Mouse (Mus musculus): ENCODE results near the gene Srsf4.

The Srsf4 gene

DNA sequence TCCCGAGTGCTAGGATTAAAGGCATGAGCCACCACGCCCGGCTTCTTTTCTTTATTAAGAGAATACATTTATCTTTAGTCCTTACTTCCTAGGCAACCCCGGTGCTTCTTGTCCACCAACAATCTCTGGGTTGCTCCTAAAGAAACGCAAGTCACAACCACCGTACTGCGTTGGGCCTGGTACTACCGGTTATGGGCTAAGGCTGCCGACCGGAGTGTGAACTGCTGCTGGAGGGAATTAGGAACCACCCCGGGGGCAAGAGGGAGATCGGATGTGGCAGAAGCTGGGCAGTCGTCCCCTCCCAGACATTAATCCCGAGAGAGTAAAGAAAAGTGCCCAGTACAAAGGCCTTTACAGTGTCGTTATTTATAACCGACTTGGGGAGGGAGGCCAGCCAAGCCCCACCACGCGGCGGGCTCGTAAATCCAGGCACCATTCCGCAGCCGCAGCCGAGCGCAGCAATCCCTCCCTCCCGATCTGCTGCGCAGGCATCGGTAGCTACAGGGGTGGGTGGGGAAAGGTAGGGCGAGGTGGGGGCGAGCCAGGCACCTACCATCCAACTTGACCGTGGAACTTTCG, 41.6 kb downstream of the Srsf4 start:
- no peak for DNase-seq (ENCODE audit: low spot score in 2 of 2)

DNA sequence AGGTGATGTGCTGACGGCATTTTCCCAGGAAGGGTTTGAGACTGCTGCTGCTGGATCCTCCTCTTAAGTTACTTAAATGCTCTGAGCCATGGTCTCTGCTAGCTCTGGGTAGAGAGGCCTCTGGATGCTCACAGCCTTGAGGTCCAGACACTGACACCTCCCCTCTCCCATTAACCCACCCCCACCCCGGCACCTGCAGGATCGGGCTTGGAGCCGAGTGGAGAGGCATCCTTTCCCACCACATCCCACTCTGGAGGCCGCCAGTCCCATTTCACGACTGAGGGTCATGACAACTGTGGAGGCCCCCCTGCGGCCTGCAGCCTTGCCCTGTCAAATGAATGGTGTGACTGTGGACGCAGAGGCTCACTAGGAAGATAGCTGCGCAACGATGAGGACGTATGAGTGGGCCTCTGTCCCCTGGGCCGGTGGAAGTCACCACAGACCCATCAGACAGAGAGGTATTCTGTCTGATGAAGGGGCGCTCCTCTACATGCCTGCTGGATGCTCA, 42.5 kb downstream of the Srsf4 start:
- DNase-seq (ENCODE audit: low spot score in 2 of 2): no peak

DNA sequence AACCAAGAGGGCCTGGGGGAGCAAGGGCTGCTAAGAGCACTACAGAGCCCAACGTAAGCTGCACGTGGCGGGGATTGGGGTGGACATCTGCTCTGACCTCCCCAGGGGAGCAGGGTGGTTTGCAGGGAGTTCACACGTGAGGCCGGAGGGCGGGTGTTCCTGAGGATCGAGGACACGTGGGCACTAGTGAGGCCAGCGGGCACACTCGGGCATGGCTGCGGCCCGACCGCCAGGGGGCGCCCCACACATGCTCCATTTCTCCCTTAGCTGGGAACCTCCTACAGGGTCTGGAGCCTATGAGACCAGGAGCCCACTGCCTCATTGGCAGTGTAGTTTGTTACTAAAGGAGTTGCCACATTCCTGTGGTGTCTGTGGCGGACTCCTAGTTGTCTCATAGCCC, 43.0 kb downstream of the Srsf4 start:
- peak; percentile 56 to 71 for DNase-seq (ENCODE audit: low spot score in 2 of 2)

DNA sequence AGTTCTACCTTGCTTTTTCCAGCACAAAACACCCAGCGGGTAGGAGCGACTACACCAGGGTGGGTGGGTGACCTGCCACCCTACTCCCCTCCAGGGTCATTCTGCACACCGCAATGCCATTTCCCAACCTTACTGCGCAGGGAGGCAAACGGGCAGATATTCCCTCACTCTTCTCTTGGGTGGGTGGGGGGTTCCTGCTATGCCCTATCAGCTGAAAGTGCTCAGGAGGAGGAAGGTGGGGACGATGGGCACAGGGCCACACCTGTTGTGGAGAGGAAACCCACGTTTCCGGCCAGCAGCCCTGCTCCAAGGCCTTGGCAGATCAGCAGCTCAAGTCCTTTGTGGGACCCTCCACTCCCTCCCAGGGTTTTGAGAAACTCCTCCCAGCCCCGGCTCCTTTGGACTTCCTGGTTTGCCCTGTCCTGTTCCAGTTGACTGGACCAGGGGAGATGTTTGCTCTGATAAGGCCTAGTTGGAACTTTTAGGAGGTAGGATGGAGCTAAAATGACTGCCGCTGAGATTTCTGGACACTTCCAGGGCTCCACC, 43.7 kb downstream of the Srsf4 start:
- DNase-seq (ENCODE audit: low spot score in 2 of 2): no peak

DNA sequence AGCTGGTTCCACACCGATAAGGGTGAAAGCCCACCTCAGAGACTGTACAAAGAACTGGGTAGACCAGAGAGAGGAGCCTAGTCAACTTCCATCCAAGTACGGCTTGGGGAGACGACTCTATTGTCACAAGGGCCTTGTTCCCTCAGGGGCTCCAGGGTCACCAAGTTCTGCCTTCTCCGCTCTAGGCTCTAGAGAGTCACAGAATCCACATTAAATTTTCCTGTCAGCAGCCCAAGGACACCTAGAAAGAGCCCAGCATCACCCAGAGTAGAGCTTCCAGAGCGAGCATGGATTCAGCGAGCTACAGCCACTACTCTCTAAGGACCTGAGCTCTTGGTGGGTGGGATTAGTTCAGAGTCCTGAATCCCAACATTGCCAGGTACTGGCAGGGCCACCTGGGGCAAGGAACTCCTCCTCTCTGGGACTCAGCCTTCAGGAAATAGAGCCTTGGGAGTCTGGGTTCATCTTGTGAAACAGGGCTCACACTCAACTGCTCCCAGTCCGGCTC, 44.7 kb downstream of the Srsf4 start:
- DNase-seq (ENCODE audit: low spot score in 2 of 2): no peak

DNA sequence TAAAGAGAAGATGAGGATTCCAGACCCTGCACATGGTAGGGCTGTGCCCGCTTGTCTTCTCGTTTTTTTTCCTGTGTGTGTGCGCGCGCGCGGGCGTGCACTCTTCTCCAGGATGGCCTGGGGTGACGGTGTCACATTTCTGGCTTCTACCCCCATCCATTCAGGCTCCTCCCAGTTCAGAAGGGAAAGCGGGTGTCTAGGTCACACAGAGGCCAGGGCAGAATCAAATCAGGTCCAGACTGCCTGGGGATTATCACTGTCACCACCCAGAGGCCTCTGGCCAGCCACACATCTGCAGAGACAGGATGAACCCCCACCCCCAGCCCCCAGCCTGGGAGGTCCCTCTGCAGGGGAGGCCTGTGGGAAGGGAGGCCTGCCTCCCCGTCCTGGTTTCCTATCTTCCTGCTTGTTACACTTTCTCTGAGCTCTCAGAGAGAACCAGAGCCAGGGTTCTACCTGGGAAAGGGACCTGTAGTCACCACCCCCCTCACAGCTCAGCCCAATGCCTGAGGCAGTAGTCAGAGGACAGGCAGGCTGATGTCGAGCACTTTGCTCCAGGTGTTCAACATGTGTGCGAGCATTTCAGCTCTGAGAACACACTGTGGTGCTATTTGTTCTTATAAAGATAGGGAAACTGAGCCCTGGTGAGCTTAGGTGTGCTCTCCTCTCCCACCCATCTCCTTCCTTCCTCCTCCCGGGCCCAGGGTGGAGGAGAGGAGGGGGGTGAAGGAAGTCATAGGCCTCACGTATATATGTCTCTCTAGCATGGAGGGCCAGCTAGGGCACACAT, 45.5 kb downstream of the Srsf4 start:
- DNase-seq (ENCODE audit: low spot score in 2 of 2): no peak

DNA sequence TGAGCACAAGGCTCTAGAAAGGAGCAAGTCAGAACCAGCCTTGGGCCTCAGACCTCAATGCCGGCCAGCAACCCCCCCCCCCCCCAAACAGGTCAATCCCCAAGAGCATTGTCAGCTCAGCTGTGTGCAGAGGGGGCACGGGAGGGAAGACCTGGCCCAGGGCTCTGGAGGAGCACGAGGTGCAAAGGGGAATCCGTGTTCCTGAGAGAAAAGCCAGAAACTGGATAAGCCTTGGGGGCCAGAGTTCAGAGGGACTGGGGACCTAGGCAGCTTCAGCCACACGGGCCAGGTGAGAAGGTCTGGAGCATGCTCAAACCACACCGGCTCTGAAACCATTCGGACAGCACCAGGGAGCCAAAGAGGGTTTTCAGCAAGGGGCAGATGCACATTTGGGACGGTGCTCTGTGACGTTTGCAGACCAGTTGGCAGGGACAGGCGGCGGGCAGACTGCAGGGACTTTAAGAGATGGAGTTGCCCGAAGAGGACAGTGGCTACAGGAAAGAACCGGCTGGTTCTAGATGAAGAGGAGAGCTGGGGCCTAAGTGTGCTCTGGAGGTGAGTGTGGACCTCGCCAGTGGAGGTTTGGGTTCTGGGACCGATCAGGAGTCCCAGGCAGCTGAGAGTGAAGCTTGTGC, 46.2 kb downstream of the Srsf4 start:
- DNase-seq (ENCODE audit: low spot score in 2 of 2): no peak

DNA sequence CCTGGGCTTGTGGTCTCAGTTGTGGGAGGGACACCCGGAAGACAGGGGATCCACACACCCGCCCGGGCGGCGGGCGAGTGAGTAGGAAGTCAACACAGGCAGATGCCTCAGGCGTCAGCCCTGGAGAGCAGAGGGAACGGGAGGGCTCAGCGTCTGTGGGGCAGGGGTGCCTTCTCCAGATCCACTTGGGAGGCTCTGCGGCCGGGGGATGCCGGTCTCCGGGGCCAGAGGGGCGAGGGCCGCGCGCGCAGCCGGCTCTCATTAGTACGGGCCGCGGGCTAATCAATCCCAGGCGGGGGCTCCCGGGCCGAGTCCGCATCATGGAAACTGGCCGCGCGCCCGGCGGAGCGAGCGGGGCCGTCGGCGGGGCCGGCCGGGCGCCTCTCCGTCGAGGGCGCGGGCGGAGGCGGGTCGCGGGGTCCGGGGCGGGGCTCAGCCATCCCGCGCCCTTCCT, 46.8 kb downstream of the Srsf4 start:
- no peak for DNase-seq (ENCODE audit: low spot score in 2 of 2)

DNA sequence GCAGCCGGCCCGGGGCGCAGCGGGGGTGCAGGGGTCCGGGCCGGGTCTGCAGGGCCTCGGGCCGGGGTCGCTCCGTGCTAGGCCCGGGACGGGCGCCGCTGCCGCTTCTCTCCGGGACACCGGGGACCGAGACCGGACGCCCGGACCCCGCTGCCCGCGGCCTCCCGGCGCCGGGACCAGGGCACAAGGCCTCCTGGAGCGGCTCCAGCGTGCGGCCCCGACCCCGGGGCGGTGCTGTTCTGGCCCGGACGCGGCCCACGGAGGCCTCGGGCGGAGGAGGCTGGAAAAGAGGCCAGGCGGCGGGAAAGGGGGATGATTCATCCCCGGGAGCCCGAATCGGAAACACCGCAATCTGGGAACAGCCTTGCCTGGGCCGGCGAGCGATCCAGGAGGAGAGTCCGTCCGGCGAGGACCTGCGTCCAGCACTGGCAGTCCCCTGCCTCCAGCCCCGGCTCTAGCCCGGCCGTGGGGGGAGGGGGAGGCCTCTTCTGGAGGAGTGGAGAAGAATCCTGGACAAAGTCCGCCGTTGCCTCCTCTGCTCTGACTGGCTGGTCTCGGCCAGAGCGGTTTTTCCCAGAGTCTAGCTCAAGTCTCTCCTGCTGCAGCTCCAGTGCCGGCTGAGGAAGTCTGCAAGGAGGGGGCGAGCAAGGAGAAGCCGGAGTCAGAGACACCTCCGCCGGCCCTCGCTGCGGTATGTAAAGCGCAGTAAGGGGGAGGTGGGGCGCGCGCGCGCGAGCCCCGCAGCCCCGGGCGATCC, 47.4 kb downstream of the Srsf4 start:
- DNase-seq (ENCODE audit: low spot score in 2 of 2): no peak

DNA sequence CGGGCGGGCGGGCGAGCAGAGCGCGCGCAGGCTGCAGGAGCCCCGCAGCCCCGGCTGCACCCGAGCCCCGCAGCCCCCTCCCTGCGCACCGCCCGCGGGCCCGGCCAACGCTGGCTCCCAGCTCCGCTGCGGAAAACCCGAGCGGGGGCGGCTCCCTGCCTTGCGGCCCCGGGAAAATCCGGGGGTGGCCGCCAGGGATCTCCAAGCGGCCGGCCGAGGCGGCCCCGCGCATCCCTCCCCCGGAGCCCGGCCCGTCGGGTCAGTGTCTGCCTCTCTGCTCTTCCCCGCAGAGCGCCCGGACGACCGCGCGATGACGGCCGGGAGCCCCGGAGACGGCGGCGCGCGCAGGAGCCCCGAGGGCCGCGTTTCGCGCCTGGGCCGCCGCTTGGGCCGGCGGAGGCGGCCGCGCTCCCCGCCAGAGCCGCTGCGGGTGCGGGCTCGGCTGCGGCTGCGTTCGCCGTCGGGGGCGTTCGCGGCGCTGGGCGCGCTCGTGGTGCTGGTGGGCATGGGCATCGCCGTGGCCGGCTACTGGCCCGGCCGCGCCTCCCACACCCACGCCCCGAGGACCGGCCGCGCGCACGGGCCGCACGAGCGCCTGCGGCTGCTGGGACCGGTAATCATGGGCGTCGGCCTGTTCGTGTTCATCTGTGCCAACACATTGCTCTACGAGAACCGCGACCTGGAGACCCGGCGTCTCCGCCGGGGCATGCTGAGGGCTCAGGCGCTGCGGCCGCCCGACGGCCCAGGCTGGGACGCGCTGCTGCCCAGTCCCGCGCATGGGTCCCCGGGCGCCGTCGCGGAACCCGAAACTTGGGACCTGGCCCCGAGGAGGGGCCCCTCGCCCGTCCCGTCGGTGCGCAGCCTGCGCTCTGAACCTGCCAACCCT, 48.3 kb downstream of the Srsf4 start, which contains the start of gene Tmem200b:
TSS of gene Tmem200b (plus strand) at position 311 of the 886 bp plus-strand sequence.
- no peak for DNase-seq (ENCODE audit: low spot score in 2 of 2)

DNA sequence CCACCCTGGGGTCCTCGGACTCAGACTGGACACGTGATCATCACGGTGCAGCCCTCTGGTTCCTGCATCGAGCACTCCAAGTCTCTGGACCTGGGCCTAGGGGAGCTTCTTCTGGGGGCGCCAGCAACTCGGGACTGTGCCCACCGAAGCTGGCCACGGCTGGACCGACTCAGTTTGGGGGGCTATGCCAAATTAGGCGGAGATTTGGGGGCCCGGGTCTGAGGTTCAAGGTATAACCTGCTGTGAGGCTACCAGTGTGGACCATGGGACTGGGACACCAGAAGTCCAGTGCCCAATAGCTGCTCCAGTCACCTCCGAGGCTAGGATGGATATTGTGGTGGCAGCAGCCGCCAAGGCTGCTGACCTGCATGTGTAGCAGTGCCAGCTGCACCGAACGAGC, 49.0 kb downstream of the Srsf4 start:
- no peak for DNase-seq (ENCODE audit: low spot score in 2 of 2)

DNA sequence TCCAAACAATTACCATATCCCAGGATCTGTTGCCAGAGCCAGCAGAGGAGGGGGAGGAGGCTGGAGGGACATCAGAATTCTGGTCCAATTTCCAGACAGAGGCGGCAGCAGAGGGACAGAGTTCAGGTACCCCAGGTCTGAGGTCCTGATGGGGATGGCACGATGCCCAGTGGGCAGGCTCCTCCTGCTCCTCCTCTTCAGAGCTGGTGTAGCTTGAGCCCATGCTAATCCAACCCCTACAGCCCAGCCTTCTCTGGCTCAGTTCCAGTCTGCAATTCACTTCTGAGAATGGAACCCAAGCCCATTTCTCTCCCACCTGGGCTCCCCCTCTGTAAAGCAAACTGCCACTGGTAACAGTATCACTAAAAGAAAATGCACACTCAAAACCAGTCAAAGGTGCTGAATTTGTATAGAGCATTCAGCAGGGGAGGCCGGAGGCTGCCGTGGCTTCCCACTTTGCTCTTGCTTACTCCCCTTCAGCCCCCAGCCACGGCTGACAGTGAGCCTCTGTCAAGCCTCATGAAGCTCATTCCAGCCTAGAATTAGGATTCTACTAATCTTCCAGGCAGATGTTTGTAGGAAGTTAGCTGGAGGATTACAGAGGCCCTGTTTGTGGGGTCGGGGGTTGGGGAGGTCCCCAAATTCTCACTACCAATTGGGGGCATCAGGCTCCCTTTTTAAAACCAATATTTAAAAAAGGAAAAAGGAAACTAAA, 50.8 kb downstream of the Srsf4 start:
- no peak for DNase-seq (ENCODE audit: low spot score in 2 of 2)

DNA sequence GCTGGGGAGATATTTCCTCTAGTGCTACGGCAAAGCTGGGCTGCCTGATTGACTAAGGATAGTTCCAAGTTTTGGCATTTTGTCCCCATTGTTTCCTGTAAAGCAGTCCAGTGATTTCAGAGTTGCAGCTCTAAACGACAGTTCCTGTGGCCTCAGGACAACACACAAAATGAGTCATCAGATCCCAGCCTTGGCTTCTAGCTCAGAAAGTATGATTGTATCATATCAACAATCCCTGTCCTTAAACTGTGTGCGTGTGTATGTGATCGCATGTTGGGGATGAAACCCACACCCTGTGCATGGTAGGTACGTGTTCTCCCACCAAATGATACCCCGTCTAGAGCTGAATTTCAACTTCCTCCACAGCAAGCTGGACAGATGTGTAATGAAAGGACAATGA, 55.7 kb downstream of the Srsf4 start:
- no peak for DNase-seq (ENCODE audit: low spot score in 2 of 2)

DNA sequence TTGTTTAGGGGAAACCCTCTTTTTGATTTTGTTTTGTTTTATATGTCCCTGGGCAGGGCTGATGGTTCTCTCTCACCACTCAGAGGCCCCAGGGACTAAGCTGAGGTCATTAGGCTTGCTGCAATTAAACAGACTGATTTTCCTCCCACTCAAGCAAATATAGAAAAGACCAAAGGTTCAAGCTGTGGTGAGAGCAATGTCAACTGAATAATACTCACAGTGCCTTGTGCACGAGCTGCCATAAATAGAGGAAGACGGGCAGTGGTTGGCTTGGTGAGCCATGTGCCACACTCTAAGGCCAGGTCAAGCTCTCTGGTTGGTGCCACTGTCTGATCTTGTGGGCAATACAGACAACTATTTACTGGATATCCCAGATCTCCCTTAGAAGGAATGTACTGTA, 66.0 kb downstream of the Srsf4 start:
- no peak for DNase-seq (ENCODE audit: low spot score in 2 of 2)

DNA sequence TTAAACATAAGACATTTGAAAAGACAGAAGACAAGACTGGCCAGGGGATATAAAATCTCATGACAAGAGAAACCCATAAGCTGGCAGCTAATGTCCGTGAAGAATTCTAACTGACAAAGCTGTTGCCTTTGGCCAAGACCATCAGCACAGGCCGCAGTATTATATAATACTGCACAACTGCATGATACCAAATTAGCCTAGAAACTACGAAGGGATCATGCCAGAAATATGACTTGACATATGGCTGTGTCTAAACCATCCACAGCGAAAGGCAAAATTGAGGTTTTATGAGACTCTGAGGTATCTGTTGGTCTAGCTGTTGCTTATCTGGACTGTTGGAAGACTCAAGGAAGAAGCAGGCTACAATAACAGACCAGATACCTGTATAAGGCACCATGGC, 67.4 kb downstream of the Srsf4 start:
- DNase-seq (ENCODE audit: low spot score in 2 of 2): no peak

DNA sequence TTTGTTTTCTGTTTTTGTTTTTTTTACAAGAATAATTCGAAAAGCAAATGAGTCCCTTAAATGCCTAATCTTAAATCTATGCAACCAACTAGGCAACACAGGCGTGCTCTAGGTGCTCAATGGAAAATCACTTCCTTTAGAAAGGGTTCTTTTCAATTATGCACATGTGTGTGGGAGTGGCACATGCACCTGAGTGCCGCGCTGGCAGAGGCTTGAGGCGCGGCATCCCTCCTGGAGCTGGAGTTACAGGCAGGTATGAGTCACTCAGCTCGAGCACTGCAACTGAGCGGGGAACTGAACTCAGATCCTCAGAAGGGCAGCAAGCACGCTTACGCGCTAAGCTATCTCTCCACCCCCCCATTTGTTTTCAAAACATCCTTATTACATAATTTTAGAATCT, 74.4 kb downstream of the Srsf4 start:
- no peak for DNase-seq (ENCODE audit: low spot score in 2 of 2)

DNA sequence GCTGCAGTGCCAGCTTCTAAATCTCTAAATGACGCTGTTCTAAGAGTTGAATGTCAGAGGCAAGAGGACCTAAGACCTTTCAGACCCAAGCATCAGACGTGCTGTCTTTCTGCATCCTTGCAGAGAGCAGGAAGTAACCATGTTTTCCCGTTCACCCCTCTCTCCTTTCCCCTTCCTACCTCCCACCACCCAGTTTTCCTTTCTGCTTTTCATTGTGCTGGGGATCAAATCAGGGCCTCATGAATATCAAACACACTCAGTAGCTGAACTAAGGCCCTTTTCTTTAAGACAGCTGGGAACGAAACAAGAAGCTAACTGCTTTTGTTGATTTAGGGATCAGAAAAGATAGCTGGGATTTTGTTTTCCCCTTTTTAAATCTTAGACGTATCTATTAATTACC, 76.5 kb downstream of the Srsf4 start:
- DNase-seq (ENCODE audit: low spot score in 2 of 2): no peak

DNA sequence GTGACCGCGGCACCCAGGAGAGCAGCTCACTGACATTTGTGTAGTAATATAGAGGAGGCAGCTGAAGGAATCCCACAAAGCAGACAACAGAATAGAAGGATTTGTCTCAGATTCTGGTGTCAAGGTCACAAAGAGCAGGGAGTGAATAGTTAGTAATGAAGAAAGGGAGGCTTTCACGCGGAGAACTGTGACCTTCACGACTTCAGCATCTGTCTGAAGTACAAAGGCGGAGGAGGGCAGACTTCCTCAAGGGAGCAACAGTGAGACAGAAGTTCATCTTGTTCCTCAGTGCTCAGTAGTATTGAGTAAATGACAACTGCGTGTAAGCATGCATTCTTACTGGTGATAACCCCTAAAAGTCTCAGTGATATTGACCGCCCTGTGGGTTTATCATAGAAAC, 77.2 kb downstream of the Srsf4 start:
- DNase-seq (ENCODE audit: low spot score in 2 of 2): no peak

Data from natural killer cell, adult 2 months (primary cell).